Mouse (Mus musculus) 416B (cell line): Measurements from ENCODE around the gene Snx4.

Experiments
- DNase-seq: peaks from one replicate; pipeline ENCODE4 v3.0.0; 2011; ENCODE audit warnings: low read depth

The Snx4 gene

DNA sequence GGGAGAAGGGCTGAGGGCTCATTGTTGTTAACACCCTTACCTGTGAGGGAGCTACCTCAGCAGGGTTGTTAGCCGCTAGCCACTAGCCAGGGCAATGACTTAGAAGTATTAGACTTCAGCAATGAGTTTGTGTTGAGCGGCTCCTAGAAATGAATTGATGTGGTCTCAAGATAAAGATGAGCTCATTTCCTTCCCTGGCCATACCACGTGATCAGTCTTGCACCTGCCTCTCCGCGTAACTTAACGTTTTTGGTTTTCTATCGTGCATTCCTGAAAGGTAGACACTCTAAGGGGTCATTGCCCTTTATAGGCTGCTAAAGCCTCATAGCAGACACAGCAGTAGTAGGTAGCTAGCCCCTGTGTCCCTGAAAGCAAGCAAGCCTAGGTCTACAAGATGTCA is 92.4 kb downstream of the Snx4 start:
- peak; percentile 78 for DNase-seq

DNA sequence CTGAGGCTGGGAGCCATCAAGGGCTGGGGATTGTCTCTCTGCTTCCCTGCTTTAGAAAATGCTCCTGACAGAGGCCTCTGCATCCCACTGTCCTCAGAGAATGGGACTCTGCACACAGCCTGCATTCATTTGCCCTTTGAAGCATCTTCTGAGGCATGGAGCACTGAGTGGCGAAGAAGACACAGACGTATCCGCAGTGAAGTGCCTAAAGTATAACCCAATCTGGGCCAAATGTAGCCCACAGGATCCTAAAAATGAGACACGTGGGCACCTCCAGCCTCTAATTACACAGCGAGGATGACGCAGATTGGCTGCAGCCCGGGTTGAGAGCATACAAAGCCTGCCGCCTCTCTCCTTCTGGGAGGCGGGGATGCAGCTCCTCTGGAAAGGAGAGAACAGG is 93.1 kb downstream of the Snx4 start:
- DNase-seq = peak; percentile 61

- DNase-seq = peak; percentile 67
These were observed 93.6 kb downstream of the Snx4 start for GRCm38 (mm10) chr16:33344875-33345274.

GRCm38 (mm10) chr16:33346376-33346775 is 95.1 kb downstream of the Snx4 start:
- no peak for DNase-seq

DNA sequence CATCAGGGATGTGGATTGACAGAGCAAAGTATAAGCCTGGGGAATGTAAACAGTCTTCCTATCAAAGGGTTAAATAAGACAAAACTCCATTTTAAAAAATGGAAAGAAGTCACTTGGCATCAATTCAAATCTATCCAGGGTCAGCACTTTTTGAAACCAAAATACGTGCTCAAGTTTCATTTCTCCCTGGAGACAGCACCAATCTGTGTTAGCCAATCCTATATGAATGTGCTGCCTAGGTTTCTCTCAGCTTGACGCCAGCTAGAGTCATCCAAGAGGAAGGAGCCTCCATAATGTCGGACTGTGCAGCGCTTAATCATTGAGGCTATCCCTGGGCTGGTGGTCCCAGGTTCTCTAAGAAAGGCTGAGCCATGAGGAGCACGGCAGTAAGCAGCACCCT is 95.9 kb downstream of the Snx4 start:
- no peak for DNase-seq
